In genomic region chr11:70432895-70433568, GRCm38 (mm10) we compare ENCODE assay signal across 1 mouse cellular context.
TF ChIP-seq lines count a peak whose summit lies in the region.

No protein-coding gene starts in this region.

TF ChIP-seq in CH12.LX, 34 proteins besides CTCF, POLR2A, EP300 and RAD21:
- no peak for TF ChIP-seq CHD2 (IDR thresholded peaks at IDR 0.05; ENCODE audit: low read length)
- no peak for TF ChIP-seq IRF4 (IDR thresholded peaks at IDR 0.05; ENCODE audit: low read depth, low read length)
- TF ChIP-seq ETS1 (conservative IDR thresholded peaks at IDR 0.05; ENCODE audit: low read depth, low read length), result no peak
- no peak for TF ChIP-seq PAX5 (IDR thresholded peaks at IDR 0.05; ENCODE audit: low read length)
- TF ChIP-seq KAT2A (IDR thresholded peaks at IDR 0.05; ENCODE audit: insufficient replicate concordance, low read length), result no peak
- TF ChIP-seq ZNF384 (IDR thresholded peaks at IDR 0.05; ENCODE audit: low read depth, low read length), result no peak
- no peak for TF ChIP-seq ZC3H11A (IDR thresholded peaks at IDR 0.05; ENCODE audit: low read depth, low read length)
- TF ChIP-seq ELF1 (IDR thresholded peaks at IDR 0.05; ENCODE audit: low read depth, low read length), result peak; percentile 63
- TF ChIP-seq TCF12 (IDR thresholded peaks at IDR 0.05; ENCODE audit: low read depth, low read length), result no peak
- TF ChIP-seq RCOR1 (conservative IDR thresholded peaks at IDR 0.05; ENCODE audit: low read depth, low read length), result no peak
- peak; percentile 17; the same call in 1 of the 2 replicates for TF ChIP-seq BHLHE40 (IDR thresholded peaks at IDR 0.05; ENCODE audit: low read depth, low read length)
- TF ChIP-seq ZMIZ1 (IDR thresholded peaks at IDR 0.05; ENCODE audit: low read depth, low read length), result no peak
- TF ChIP-seq MAFK (IDR thresholded peaks at IDR 0.05; ENCODE audit: insufficient replicate concordance, low read length), result no peak
- TF ChIP-seq TBP (conservative IDR thresholded peaks at IDR 0.05; ENCODE audit: low read depth, low read length), result no peak
- no peak for TF ChIP-seq CHD1 (IDR thresholded peaks at IDR 0.05; ENCODE audit: low read depth, low read length)
- no peak for TF ChIP-seq MXI1 (IDR thresholded peaks at IDR 0.05; ENCODE audit: low read depth, low read length)
- 0 out of 2 replicates have a peak, but pooled peaks have one; percentile 47 for TF ChIP-seq MEF2A (IDR thresholded peaks at IDR 0.05; ENCODE audit: borderline replicate concordance, low read depth, low read length)
- TF ChIP-seq MAZ (IDR thresholded peaks at IDR 0.05; ENCODE audit: low read depth, low read length), result 0 out of 2 replicates have a peak, but pooled peaks have one; percentile 18
- TF ChIP-seq JUN (IDR thresholded peaks at IDR 0.05; ENCODE audit: insufficient read depth, low read depth, low read length), result no peak
- no peak for TF ChIP-seq NELFE (IDR thresholded peaks at IDR 0.05; ENCODE audit: low read depth, low read length)
- no peak for TF ChIP-seq SMC3 (IDR thresholded peaks at IDR 0.05; ENCODE audit: low read depth, low read length)
- TF ChIP-seq E2F4 (IDR thresholded peaks at IDR 0.05; ENCODE audit: insufficient replicate concordance, low read depth, low read length), result no peak
- TF ChIP-seq USF1 (IDR thresholded peaks at IDR 0.05; ENCODE audit: low read depth, low read length), result no peak
- no peak; the same call in 1 of the 2 replicates for TF ChIP-seq UBTF (IDR thresholded peaks at IDR 0.05; ENCODE audit: low read depth, low read length)
- no peak for TF ChIP-seq MYC (IDR thresholded peaks at IDR 0.05; ENCODE audit: low read depth, low read length)
- TF ChIP-seq SIN3A (IDR thresholded peaks at IDR 0.05; ENCODE audit: low read length), result no peak
- TF ChIP-seq POLR2AphosphoS2 (IDR thresholded peaks at IDR 0.05; ENCODE audit: low read depth, low read length), result no peak
